Mouse (Mus musculus): ENCODE results near the gene Paqr4. TPM values are rescaled to one million over a fixed set of nuclear protein-coding genes. Genes with fewer than 3 reads are reported as not detected.
"Not testable (repeated sequence)": the region's sequence is repeated elsewhere in the genome, so short reads cannot be mapped to it uniquely, and the experiment has no call there.

Paqr4 gene
- polyA plus RNA-seq, 1 experiment from 2014 or later = 7.6 TPM

DNA sequence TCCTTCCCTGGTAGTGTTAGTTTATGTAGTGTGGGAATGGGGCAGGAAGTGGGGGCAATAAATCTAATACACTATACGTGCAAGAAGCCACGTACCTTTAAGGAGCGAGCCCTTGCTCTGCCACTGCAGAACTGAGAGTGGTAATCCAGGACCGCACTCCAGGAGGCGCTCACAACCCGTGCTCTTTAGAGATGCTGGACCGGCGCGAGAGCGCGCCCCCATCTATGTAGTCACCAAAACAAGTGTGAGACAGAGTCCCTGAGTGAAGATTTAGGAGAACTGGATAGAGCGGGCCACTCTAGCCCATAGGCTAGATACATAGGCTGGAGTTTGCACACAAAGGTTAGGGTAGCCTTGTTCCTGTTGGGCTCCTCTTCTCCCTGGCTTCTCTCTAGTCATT, 33.4 kb upstream of the Paqr4 start:
- Histone ChIP-seq H3K27me3 (ENCODE audit: control insufficient read depth, insufficient read depth, low read depth, low read length) (no peaks in the 10 kb centered on the region), H3K27ac (ENCODE audit: low read length) (no peak overlapping the region), H3K4me1 (ENCODE audit: control insufficient read depth, low read depth, low read length) (peaks cover 9% of the 10 kb centered on the region), H3K4me3 (ENCODE audit: low read depth, low read length) (no peak overlapping the region), H3K9me3 (replicated peaks; ENCODE audit: control insufficient read depth, low read length) (no peaks in the 10 kb centered on the region), H3K4me2 (ENCODE audit: low read depth, low read length) (no peak overlapping the region), H3K36me3 (ENCODE audit: control insufficient read depth, insufficient read depth) (no peaks in the 10 kb centered on the region), H3K9ac (ENCODE audit: low read depth, low read length) (no peak overlapping the region)
- ATAC-seq (ENCODE audit: low read depth) = peak; percentile 32
- WGBS (ENCODE audit: insufficient replicate concordance) = 3% methylated on average over 12 of the region's 12 CpGs

DNA sequence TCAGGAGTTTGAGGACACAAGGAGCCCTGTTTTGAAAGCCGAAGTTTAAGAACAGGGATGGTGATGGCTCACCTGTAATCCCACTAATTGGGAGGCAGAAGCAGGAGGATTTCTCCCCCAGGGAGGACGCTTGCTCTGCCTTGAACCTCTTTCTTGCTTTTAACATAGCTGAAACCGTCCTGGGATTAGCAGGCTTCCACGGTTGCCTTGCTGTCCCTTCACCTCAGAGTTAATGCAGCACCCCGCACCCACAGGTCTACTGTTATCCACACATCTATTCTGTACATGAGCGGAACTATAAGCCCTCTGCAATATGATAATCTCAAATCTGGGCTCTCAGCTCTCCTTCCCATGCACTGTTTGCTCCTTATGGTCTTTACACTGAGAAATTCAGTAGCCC, 33.0 kb upstream of the Paqr4 start:
- Histone ChIP-seq H3K27ac (ENCODE audit: low read length) (no peak overlapping the region), H3K9ac (ENCODE audit: low read depth, low read length) (no peak overlapping the region), H3K9me3 (replicated peaks; ENCODE audit: control insufficient read depth, low read length) (no peaks in the 10 kb centered on the region), H3K4me1 (ENCODE audit: control insufficient read depth, low read depth, low read length) (peaks cover 9% of the 10 kb centered on the region), H3K4me3 (ENCODE audit: low read depth, low read length) (no peak overlapping the region), H3K36me3 (ENCODE audit: control insufficient read depth, insufficient read depth) (no peaks in the 10 kb centered on the region), H3K4me2 (ENCODE audit: low read depth, low read length) (no peak overlapping the region), H3K27me3 (ENCODE audit: control insufficient read depth, insufficient read depth, low read depth, low read length) (no peaks in the 10 kb centered on the region)
- WGBS (ENCODE audit: insufficient replicate concordance) = 54% methylated on average over 6 of the region's 6 CpGs
- ATAC-seq (ENCODE audit: low read depth) = no peak

DNA sequence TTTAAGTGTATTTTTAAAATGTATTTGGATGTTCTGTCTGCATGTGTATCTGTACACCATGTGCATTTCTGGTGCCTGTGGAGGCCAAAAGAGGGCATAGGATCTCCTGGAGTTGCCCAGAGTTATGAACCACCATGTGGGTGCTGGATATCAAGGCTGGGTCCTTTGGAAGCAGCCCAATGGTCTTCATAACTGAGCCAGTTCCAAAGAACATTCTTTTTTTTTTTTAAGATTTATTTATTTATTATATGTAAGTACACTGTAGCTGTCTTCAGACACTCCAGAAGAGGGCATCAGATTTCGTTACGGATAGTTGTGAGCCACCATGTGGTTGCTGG, 31.5 kb upstream of the Paqr4 start:
- not testable (repeated sequence) for H3K4me3 ChIP-seq (ENCODE audit: low read depth, low read length); H3K4me1 ChIP-seq (ENCODE audit: control insufficient read depth, low read depth, low read length); H3K27me3 ChIP-seq (ENCODE audit: control insufficient read depth, insufficient read depth, low read depth, low read length); H3K9ac ChIP-seq (ENCODE audit: low read depth, low read length); H3K9me3 ChIP-seq (replicated peaks; ENCODE audit: control insufficient read depth, low read length); H3K36me3 ChIP-seq (ENCODE audit: control insufficient read depth, insufficient read depth); ATAC-seq (ENCODE audit: low read depth); H3K27ac ChIP-seq (ENCODE audit: low read length)
- 76% methylated on average over 2 of the region's 2 CpGs for WGBS (ENCODE audit: insufficient replicate concordance)
- H3K4me2 ChIP-seq (ENCODE audit: low read depth, low read length) = peak overlapping the region; percentile 51; the same call in 1 of the 2 replicates

DNA sequence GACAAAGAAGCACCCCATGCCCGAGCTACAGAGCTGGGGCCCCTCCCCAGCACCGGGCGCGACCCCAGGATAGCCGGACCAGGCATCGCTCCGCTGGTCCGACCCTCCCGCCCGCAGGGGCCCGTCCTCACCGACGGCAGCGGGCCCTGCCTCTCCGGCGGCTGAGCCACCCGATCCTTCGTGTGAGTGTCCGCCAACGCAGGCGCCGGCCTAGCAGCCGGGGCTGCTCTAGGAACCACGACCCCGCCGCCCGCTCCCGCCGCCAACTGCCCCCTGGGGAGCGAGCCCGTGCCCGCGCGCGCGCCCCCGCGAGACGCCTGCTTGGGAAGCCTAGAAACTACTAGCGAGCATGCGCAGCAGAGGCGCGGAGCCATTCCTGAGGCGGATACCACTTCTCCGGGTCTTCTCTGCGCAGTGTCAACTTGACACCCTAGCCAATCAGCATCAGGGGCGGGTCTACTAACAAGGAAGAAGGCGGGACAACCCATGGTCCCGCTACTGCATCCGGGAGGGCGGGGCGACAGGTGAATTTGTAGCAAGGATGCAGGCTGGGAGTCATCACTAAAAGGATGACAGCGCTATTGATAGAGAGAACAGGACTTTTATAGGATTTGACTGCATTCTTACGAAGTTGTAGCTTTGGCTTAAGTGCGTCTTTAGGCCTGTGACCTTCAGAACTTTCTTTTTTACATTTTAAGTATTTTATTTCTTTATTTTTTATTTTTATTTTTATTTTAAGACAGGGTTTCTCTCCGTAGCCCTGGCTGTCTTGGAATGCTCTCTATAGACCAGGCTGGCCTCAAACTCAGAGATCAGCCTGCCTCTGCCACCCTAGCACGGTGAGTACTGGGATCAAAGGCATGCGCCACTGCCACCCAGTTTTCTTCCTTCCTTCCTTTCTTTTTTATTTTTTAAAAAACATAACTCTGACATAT, 30.9 kb upstream of the Paqr4 start, which contains the start of gene Flywch1:
Flywch1 (minus strand) TSS at position 319 of the 935 bp plus-strand sequence.
- no peaks in the 10 kb centered on the region for H3K36me3 ChIP-seq (ENCODE audit: control insufficient read depth, insufficient read depth)
- H3K4me1 ChIP-seq (ENCODE audit: control insufficient read depth, low read depth, low read length) = peaks cover 9% of the 10 kb centered on the region
- peak; percentile 99 for ATAC-seq (ENCODE audit: low read depth)
- H3K9me3 ChIP-seq (replicated peaks; ENCODE audit: control insufficient read depth, low read length) = no peaks in the 10 kb centered on the region
- 3% methylated on average over 56 of the region's 58 CpGs for WGBS (ENCODE audit: insufficient replicate concordance)
- H3K4me2 ChIP-seq (ENCODE audit: low read depth, low read length) = peak within 1 kb of the TSS; percentile 89
- H3K4me3 ChIP-seq (ENCODE audit: low read depth, low read length) = peak within 1 kb of the TSS; percentile 95
- peak within 1 kb of the TSS; percentile 75 for H3K27ac ChIP-seq (ENCODE audit: low read length)
- H3K27me3 ChIP-seq (ENCODE audit: control insufficient read depth, insufficient read depth, low read depth, low read length) = no peaks in the 10 kb centered on the region
- H3K9ac ChIP-seq (ENCODE audit: low read depth, low read length) = peak within 1 kb of the TSS; percentile 97

DNA sequence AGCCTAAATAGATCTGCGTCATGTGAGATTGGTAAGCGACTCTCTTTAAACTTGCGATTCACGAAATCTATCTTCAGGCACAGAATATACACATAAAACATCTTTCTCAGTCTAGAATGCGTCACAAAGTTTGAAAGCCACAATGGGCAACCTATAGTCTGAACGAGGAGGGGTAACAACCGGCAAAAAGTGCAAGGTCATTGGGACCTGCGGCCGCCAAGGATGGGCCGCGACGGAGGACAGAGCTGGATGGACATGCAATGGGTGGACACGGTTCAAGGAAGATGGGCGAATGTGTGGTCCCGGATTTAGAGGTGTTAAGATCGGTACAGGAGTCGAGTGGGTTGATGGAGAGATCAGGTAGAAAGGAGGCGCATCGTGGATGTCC, 30.2 kb upstream of the Paqr4 start:
- no peaks in the 10 kb centered on the region for H3K9me3 ChIP-seq (replicated peaks; ENCODE audit: control insufficient read depth, low read length)
- no peaks in the 10 kb centered on the region for H3K36me3 ChIP-seq (ENCODE audit: control insufficient read depth, insufficient read depth)
- H3K9ac ChIP-seq (ENCODE audit: low read depth, low read length) = peak overlapping the region; percentile 97
- H3K4me3 ChIP-seq (ENCODE audit: low read depth, low read length) = peak overlapping the region; percentile 95
- H3K4me2 ChIP-seq (ENCODE audit: low read depth, low read length) = peak overlapping the region; percentile 89
- H3K27ac ChIP-seq (ENCODE audit: low read length) = peak overlapping the region; percentile 75
- no peaks in the 10 kb centered on the region for H3K27me3 ChIP-seq (ENCODE audit: control insufficient read depth, insufficient read depth, low read depth, low read length)
- ATAC-seq (ENCODE audit: low read depth) = peak; percentile 11
- peaks cover 9% of the 10 kb centered on the region for H3K4me1 ChIP-seq (ENCODE audit: control insufficient read depth, low read depth, low read length)
- 2% methylated on average over 19 of the region's 19 CpGs for WGBS (ENCODE audit: insufficient replicate concordance)

DNA sequence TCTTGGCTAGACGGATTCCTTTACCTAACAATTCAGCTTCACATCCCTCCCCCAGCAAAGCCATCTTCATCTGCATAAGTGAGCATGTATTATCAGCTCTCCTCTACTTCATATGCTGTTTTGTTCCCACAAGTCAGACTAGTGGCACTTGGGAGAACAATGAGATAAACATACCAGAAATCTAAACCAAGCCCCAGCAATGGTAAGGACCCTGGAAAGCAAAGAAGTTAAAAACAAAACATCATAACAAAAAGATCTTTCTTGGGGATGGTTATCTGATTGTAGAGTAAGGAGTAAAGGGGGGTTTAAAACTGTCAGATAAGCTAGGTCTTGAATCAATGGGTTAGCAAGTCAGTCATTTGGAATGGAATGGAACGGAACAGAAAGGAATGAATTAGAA, 29.8 kb upstream of the Paqr4 start:
- WGBS (ENCODE audit: insufficient replicate concordance) = 33% methylated on average over 2 of the region's 2 CpGs

DNA sequence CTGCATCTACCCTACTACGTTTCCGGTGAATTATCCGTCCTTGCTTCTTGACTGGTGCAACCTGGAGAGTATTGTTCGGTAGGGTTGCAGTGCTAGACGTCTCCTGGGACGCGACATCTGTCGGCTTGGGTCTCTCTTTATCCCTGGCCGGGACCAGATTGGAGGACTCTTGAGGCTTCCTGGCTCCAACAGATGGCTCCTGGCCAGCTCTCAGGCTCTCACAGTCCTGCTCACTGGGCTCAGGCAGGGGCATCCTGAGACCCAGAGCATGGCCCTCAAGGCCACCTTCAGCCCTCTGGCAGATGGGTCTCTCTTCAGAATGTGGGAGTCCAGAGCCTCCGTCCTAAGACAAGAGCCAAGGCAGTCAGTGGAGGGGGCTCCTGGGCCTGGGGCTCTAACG, 22.3 kb upstream of the Paqr4 start:
- H3K9ac ChIP-seq (ENCODE audit: low read depth, low read length) = no peak overlapping the region
- no peak overlapping the region for H3K4me2 ChIP-seq (ENCODE audit: low read depth, low read length)
- H3K36me3 ChIP-seq (ENCODE audit: control insufficient read depth, insufficient read depth) = no peaks in the 10 kb centered on the region
- no peaks in the 10 kb centered on the region for H3K9me3 ChIP-seq (replicated peaks; ENCODE audit: control insufficient read depth, low read length)
- H3K27ac ChIP-seq (ENCODE audit: low read length) = no peak overlapping the region
- no peak overlapping the region for H3K4me3 ChIP-seq (ENCODE audit: low read depth, low read length)
- no peak for ATAC-seq (ENCODE audit: low read depth)
- no peaks in the 10 kb centered on the region for H3K4me1 ChIP-seq (ENCODE audit: control insufficient read depth, low read depth, low read length)
- WGBS (ENCODE audit: insufficient replicate concordance) = 80% methylated on average over 11 of the region's 11 CpGs
- no peaks in the 10 kb centered on the region for H3K27me3 ChIP-seq (ENCODE audit: control insufficient read depth, insufficient read depth, low read depth, low read length)

More for the DNA sequence above, 29.8 kb upstream of the Paqr4 start:
- Histone ChIP-seq H3K27me3 (ENCODE audit: control insufficient read depth, insufficient read depth, low read depth, low read length) (no peaks in the 10 kb centered on the region), H3K9ac (ENCODE audit: low read depth, low read length) (peak overlapping the region; percentile 97), H3K9me3 (replicated peaks; ENCODE audit: control insufficient read depth, low read length) (no peaks in the 10 kb centered on the region), H3K27ac (ENCODE audit: low read length) (no peak overlapping the region; the same call in 1 of the 2 replicates), H3K36me3 (ENCODE audit: control insufficient read depth, insufficient read depth) (no peaks in the 10 kb centered on the region), H3K4me2 (ENCODE audit: low read depth, low read length) (peak overlapping the region; percentile 89), H3K4me3 (ENCODE audit: low read depth, low read length) (peak overlapping the region; percentile 95), H3K4me1 (ENCODE audit: control insufficient read depth, low read depth, low read length) (peaks cover 9% of the 10 kb centered on the region)
- ATAC-seq (ENCODE audit: low read depth) = no peak

DNA sequence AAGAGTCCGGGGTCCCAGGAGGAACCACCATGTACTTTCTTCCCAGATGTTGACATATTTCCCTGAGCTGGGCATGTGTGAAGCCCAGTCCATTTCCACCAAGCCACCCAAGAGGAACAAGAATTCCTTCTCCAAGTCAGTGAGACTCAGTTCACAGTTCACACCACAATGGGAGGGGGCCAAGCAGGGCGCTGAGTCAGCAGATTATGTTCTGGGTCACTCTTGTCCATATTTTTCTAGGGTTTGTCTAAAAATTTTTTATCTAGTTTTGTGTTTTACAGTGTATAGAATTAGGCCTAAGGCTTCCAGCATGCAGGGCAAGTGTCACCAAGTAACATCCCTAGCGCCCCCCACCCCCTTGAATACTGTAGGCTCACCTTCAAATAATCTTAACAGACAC, 20.5 kb upstream of the Paqr4 start:
- Histone ChIP-seq H3K4me2 (ENCODE audit: low read depth, low read length) (no peak overlapping the region), H3K9me3 (replicated peaks; ENCODE audit: control insufficient read depth, low read length) (no peaks in the 10 kb centered on the region), H3K27me3 (ENCODE audit: control insufficient read depth, insufficient read depth, low read depth, low read length) (no peaks in the 10 kb centered on the region), H3K27ac (ENCODE audit: low read length) (no peak overlapping the region), H3K4me1 (ENCODE audit: control insufficient read depth, low read depth, low read length) (no peaks in the 10 kb centered on the region), H3K36me3 (ENCODE audit: control insufficient read depth, insufficient read depth) (no peaks in the 10 kb centered on the region), H3K4me3 (ENCODE audit: low read depth, low read length) (no peak overlapping the region), H3K9ac (ENCODE audit: low read depth, low read length) (no peak overlapping the region)
- 72% methylated on average over 3 of the region's 3 CpGs for WGBS (ENCODE audit: insufficient replicate concordance)
- no peak for ATAC-seq (ENCODE audit: low read depth)

DNA sequence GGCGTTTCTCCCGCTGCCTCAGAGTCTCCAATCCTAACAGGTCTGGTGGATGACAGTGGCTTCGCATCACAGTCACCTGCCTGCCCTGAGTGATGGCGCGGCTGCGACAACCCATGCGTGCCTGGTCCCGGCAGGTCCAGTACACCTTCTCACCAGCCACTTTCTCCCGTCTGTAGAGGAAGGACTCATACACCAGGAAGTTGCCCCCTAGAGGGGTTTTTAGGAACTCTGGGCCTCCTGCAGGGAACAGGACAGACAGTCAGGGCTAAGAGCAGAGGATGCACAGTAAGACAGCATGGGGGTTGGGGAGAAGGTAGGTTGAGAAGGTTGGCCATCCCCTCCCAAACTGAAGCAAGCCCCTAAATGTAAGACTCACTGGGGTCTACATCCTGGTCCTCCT, 19.6 kb upstream of the Paqr4 start:
- H3K4me1 ChIP-seq (ENCODE audit: control insufficient read depth, low read depth, low read length) = no peaks in the 10 kb centered on the region
- no peak overlapping the region for H3K4me2 ChIP-seq (ENCODE audit: low read depth, low read length)
- no peaks in the 10 kb centered on the region for H3K27me3 ChIP-seq (ENCODE audit: control insufficient read depth, insufficient read depth, low read depth, low read length)
- no peaks in the 10 kb centered on the region for H3K9me3 ChIP-seq (replicated peaks; ENCODE audit: control insufficient read depth, low read length)
- no peak overlapping the region for H3K27ac ChIP-seq (ENCODE audit: low read length)
- no peak overlapping the region for H3K9ac ChIP-seq (ENCODE audit: low read depth, low read length)
- no peaks in the 10 kb centered on the region for H3K36me3 ChIP-seq (ENCODE audit: control insufficient read depth, insufficient read depth)
- no peak overlapping the region for H3K4me3 ChIP-seq (ENCODE audit: low read depth, low read length)
- no peak for ATAC-seq (ENCODE audit: low read depth)
- WGBS (ENCODE audit: insufficient replicate concordance) = 78% methylated on average over 9 of the region's 9 CpGs

Measured in liver, embryonic 16.5 days (tissue).